Mouse (Mus musculus) brain, adult 2 months (tissue): ENCODE results near the gene Fbxl18.
A peak's percentile ranks its signal among the peaks of the same experiment; 100 is the strongest.

Source experiments
- DNase-seq: peaks from one replicate; pipeline ENCODE4 v3.0.0; 2011; ENCODE audit warnings: low read depth, low spot score

Gene Fbxl18

DNA sequence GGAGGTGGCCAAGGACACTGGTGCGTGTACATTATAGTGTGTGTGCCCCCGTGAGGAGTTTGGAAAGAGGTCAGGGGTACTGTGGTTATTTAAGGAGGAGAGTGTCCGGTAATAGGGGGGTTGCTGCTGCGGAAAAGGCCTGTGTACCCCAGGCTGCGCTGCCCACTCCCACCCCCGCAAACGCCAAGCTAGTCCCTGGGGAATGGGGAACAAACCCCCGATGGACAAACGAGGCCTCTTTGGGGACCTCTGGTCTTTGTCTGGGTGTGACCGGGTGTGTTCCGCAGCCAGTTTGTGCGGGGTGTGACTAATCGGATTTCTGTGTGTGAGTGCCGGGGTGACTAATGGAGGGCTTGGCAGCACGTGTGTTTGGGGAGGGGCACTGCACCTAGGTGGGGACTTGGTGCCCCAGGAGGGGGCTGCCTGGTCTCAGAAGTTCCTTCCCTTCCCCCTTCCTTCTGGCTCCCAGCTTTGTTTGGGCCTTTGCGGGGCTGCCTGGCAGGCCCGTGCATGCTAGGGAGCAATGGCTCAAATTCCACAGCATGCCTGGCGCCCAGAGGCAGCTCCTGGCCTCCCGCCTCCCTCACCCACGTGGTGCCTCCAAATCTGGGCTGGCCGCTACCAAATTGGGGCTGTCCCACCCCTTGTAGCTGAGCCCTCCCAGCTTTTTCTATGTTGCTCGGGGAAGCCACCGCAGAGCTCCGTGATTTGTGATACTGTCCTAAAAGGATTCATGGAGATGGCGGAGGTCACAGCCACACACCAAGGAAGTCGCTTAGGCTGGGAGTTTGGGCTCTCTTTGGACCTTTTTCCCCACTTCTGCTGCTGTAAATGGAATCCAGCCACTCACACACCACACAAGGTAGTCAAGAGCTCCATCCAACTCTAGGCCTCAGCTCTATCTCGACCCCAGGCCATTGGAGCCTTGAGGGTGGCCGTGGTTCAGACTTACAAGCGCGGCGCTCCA is 71.8 kb downstream of the Fbxl18 start:
- DNase-seq: peak; percentile 90

DNA sequence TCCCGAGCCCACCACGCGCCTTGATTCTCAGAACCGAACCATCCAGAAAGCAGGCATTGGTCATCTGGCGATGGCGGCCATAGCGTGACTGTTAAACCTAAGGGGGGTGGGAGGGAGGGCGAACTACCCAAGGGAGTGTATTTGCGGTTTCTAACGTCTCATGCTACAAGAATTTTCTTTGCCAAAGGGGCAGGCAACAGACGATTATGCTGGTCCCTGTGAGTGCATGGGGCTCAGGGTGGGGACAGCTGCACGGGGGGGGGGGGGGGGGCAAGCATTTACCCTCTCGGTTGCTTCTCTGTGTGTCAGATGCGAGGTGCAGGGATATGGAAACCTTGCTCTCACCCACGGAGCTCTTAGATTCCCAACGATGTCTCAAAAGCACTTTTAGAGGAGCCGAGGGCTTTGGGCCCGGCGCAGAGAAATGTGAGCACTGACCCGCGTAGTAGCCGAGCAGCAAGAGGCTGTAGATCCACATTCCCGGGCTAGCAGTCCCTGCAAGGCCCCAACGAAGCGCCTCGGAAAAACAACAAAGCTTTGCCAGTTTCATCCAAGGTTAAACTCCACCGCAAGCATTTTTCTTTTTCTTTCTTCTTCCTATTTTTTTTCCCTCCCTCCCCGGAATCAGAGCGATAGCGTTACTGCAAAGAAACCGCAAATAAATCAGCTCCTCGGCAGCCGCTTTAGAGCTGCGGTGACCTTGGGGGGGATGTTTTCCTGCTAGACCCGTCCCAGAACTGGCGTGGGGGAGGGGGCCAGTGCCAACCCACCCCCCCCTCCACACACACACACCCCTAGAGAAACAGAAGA is 72.7 kb downstream of the Fbxl18 start:
- peak; percentile 70 for DNase-seq

DNA sequence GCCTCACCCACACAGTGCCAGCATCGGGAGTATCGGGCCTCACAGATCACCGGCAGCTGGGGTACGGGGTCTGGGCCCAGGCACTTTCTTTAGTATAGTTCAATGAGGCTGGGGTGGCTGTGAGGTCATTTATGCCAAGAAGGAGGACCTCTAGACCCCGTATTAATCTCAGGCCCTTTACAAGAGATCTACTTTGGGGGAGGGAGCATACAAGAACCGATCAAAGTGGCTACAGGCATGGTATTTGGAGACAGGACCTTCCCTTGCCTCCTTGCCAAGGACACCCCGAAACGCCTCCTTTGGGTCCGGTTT is 73.3 kb downstream of the Fbxl18 start:
- DNase-seq: no peak

DNA sequence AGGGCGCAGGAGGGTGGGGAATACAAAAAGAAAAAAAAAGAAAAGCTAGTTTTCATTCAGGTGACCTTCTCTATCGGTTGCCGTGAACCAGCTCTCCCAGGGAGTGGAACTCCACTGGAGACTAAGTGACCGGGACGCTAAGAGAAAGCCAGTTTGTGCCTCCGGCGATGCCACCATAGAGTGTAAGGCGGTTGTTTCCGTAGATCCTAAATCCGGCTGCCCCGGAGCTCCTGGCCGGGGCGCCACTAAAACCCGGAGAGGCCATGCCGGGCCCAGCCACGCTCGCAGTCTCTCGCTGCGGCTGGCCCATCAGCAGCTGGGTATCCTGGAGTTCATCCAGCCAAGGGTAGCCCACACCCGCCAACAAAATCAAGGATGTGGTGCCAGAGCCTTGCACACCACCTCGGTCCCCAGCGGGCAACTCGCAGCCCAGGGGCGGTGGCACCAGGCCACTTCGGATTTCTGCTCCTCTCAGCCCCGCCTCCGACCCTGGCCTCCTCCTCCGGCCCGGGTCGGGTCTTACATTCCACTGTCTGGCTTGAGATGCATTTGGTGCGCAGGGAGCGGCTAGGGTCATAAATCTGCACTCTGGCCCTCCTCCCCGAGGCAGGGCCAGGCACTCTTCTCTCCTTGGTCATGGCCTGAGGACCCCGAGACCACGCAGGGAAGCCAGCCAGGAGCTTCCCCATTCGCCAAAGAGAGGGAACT is 73.8 kb downstream of the Fbxl18 start:
- peak; percentile 93 for DNase-seq

DNA sequence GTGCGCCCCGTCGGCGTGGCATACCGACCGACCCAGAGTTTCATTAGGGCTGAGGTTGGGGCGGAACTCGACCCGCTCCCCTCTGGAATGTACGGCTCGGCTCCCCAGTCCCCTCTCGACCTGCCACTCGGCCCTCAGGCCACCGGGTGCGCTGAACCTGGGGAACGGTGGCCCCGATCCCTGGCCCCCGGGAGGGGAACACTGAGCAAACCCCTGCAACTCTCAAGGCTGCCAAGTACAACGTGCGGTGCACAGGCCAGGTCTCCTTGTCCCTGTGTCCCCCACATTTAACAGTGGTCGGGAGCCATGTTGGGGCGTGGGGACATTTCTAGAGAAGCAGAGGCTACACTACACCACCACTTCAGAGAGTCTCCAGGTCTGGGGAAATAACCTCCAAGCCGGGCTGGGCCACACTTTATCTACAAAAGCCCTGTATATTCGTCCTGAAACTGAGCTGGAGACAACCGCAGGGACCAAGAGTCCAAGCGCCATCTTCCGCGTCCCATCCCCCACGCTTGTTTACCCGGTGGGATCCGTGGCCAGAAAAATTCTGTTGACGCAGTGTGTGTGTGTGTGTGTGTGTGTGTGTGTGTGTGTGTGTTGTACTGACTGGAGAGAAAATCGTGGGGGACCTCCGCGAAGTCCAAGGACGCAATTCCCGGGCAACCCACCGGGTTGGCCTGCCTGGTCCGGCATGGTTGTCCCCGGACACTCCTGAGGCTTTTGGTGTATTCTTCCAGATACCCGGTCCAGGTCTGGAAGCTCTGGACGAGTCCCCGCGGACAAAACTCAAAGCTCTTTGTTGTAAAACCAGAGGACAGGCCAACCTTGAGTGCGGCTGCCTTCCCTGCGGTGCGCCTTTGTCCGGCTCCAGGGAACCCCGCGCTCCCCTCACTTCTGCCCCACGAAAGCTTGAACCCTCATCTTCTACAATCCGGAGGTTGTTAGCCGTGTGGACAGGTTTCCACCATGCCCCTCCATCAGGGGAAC is 74.7 kb downstream of the Fbxl18 start:
- DNase-seq: peak; percentile 84

DNA sequence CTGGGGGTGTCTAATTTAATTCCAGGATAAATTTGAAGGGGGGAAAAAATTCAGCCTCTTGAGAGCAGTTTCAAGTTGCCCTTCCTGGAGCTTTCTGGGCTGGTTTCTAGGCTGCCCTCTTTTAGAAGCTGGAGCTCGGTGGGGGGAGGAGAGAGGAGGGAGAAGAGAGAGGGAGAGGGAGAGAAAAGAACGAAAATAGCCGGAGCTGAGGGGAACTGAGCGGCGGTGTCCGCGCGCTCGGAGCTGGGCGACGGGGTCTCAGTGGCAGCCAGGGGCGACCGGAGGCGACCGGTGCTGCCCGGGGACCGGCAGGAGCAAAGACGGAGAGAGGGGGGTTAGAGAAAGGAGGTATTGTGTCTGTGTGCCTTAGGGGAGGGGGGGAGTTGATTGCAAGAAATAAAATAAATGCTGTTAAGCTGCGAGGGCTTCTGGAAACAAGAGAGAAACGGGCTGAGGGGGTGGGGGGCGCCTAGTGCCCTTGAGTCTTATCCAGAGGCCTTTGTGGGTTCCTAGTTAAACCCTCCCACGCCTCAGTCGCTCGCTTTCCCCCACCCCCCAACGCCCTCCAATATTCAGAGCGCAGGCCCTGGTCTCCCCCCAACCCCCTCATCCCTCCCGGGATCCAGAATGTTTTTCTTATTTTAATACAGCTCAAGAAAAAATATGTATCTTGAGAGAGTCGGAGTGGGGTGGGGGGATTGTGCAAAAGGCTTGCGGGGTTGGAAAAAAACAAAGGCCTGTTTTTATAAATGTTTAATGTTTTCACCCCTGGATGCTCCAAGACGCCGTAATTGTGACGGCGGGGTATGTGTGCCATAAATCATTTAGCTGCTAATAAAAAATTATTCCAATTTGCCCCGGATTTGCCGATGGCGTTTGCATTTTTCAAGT is 75.6 kb downstream of the Fbxl18 start:
- DNase-seq: peak; percentile 98

DNA sequence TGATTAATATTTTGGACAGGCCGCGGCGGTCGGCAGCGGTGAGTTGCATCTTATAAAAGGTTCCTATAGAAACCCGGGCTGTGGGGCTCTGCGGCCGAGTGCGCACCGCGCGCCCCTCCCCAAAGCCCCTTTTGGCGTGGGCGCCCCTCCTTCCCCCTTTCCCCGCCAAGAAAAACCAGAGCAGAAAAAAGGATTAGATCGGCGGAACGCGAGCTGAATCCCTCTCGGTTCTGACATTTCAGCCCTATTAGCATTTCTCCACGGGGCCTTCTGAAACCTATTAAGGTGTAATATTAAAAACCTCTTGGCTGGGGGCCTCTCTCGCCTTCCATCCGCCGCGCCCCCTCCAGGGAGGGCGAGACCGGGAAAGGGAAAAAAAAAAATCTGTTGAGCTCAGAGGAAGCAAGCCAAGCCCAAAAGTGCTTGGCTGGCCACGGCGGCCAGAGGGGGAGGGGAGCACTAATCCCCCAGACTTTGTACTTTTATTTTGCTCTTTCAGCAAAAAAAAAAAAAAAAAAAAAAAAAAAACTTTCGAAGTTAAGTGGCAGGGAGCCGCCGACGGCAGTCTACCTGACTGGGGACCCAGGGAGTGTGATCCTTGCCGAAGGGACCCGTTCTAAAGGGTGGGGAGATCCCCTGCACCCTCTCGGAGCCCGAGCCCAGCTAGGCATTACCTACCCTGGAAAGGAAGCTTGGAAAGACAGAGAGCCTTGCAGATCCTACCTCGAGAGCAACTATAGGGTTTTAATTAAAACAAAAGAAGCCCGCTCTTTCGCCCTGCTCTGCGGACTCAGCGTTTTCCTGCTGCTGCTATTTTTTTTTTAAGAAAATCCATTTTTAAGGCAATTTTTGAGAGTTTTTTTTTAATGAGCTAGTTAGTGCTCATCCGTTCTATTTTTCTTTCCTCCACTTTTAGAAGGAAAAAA is 76.5 kb downstream of the Fbxl18 start:
- peak; percentile 78 for DNase-seq

DNA sequence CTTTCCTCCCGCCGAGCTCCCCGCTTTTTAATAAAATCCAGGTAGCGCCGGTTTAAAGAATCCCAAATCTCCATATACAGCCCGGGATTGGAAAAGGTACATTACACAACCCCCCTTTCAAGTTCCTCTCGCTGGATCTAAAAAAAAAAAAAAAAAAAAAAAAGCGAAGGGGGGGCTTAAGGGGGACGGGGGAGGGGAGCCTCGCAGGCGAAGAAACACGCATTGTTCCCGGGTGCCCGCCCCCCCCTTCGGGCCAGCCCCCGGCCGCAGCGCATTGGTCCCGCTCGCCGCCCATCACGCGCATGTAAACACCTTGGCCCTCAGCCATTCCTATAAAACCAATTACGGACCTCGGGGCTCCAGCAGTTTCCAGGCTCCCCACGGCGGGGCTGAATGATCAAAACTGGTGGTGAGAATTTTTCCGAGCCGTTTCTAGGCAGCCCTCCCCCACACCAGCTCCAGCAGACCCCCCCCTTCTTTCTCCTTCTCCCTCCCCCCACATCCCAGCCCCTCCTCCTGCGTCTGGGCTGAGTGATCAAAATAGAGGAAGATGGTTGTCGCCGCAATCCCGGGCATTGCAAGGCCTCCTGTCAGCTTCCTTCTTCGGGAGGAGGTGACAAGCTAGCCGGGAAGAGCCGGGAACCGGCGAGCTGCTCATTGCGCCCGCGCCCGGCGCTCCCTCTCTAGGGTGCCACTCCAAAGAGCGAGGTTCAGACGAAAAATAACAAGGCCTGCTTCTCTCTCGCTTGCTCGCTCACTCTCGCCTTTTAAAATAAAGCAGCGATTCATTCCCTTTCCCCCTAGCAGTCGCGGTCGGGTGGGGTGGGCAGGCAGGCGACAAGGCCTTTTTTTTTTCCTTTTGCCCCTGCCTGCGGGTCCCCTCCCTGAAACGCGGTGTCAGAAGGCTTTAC is 77.4 kb downstream of the Fbxl18 start, which contains the start of gene Tnrc18:
Gene Tnrc18, minus strand, starts transcription at position 139 of the 911 bp plus-strand sequence.
- DNase-seq: peak; percentile 100
